Mouse (Mus musculus): Measurements from ENCODE around the gene Atp7a.

Atp7a gene

GRCm38 (mm10) chrX:106171106-106171852, 144.2 kb downstream of the Atp7a start:
- DNase-seq (ENCODE audit: low spot score in 2 of 2) = peak; percentile 35 to 53

DNA sequence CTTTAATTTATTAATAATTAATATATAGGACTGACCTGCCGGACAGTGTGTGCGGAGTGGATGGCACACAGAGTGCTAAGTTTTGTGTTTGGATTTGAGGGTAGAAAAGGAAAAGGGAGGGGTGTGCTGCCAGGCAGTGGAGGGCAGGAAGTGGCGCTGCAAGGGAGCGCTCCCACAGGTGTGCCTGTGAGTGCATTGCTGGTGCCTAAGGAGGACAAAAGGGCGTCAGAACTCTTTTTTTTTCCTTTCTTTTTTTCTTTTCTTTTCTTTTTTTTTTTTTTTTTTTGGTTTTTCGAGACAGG, 144.7 kb downstream of the Atp7a start:
- no peak for DNase-seq (ENCODE audit: low spot score in 2 of 2)

Data from spleen, postnatal 14 days (tissue).